Mouse (Mus musculus): Measurements from ENCODE around the gene Slc25a18.
"Not testable (repeated sequence)": the region's sequence is repeated elsewhere in the genome, so short reads cannot be mapped to it uniquely, and the experiment has no call there.

Slc25a18 gene

GRCm38 (mm10) chr6:120798905-120799304, 25.5 kb downstream of the Slc25a18 start:
- DNase-seq = no peak

DNA sequence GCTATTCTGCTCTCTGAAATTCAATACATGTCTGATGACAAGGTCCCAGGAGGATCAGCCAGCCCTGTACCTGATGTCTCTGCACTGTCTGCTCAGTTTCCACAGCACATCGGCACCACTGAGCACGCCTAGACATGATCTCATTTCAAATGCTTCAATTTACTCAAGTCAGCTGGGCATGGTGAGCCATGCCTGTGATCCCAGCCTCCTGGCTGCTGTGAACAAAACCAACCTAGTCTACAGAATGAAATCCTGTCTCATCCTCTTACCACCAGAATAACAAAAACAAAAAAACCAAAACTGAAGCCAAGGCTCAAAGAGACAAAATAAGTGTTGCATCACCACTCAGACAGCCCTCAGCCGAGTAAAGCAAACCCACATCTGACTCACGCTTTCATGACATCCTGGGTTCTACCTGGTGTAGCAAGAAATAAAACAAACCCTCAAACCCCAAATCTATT, 26.2 kb downstream of the Slc25a18 start:
- no peak for DNase-seq

DNA sequence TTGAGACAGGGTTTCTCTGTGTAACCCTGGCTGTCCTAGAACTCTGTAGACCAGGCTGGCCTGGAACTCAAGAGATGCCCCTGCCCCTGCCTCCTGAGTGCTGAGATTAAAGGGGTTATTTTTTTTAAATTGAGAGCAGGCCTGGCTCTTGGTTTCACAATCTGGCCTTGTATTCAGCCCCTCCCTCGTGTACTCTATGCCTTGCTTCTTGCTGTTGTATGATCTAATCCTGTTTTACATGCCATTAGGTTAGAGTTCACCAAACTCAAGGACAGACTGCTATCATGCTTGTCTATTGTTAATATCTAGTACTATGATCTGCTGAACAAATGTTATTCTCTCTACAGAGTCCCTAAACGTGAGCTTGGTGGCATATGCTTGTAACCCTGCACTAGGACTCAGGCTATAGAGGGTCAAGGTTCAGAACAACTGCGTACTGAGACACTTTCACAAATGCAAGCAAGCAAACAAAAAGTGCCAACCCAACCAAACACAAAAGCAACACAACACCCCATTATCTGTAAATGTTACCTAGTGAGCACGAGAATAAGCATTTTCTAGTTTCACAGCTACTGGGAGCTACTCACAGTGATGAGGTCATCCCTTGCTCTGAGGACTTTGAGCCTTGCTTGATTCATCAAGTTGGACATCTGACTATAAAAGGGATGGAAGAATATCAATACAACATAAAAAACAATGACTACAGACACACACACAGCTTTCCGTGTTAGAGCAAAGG, 33.8 kb downstream of the Slc25a18 start:
- no peak for DNase-seq

DNA sequence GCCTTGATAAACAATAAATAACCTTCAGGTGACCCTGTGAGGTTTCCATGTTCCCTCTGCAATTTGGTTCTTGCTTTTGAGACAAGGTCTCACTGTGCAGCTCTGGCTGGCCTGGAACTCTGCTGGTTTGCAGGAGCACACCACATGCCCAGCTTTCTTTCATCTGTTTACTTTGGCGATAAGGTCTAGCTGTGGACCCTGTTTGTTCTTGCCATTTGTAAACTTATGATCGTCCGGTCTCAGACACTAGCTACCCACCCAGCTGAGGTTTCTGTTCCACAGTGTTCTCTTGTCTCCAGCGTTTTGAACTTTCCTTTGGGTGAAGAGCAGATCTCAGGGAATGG, 34.3 kb downstream of the Slc25a18 start:
- no peak for DNase-seq

- not testable (repeated sequence) for DNase-seq
Observed at GRCm38 (mm10) chr6:120811999-120812398, 38.6 kb downstream of the Slc25a18 start.

- DNase-seq = peak; percentile 52
Observed at GRCm38 (mm10) chr6:120819294-120819693, 45.9 kb downstream of the Slc25a18 start.

- peak; percentile 48 for DNase-seq
Observed at GRCm38 (mm10) chr6:120820144-120820543, 46.8 kb downstream of the Slc25a18 start.

- no peak for DNase-seq
Observed at GRCm38 (mm10) chr6:120820941-120821340, 47.6 kb downstream of the Slc25a18 start.

DNA sequence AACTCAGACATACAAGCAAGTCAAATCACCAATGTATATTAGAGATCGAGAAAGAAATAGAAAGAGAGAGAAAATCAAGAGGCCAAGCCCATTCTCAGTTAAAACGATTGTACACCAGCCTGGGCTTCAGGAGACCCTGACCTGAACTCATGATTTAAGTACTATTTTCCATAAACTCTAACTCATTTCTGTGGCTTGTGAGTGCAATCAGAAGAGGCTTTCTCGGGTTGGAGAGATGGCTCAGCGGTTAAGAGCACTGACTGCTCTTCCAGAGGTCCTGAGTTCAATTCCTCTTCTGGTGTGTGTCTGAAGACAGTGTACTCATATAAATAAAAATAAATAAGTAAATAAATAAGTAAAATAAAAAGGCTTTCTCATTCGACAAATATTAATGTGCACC, 48.3 kb downstream of the Slc25a18 start:
- no peak for DNase-seq

- peak; percentile 97 for DNase-seq
Observed at GRCm38 (mm10) chr6:120822307-120822928, 49.0 kb downstream of the Slc25a18 start, which contains the start of gene Atp6v1e1. TSS of gene Atp6v1e1 (minus strand) at chr6:120822793.

- DNase-seq = peak; percentile 52
Observed at GRCm38 (mm10) chr6:120822937-120823614, 49.7 kb downstream of the Slc25a18 start.

- DNase-seq = no peak
Observed at GRCm38 (mm10) chr6:120830056-120830455, 56.7 kb downstream of the Slc25a18 start.

GRCm38 (mm10) chr6:120830866-120831608, 57.7 kb downstream of the Slc25a18 start:
- no peak for DNase-seq

DNA sequence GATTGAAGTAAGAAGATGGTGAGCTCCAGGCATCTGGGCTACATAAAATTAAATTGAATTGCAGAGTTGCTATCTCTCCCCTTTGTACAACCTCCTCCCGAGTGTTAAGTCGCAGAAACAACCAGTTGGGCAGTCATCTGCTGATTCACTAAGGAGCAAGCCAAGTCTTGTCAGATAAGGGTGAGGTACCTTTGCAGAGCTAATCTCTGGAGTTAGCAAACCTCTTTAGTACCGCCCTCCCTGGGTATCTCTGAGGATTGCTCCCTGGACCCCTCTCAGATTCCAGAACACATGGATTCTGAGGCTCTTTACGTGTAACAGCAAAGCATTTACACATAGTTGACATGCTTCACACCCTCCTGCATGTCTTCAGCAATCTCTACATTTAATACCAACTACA, 58.7 kb downstream of the Slc25a18 start:
- DNase-seq = no peak

GRCm38 (mm10) chr6:120834766-120835321, 61.5 kb downstream of the Slc25a18 start:
- DNase-seq = no peak

DNA sequence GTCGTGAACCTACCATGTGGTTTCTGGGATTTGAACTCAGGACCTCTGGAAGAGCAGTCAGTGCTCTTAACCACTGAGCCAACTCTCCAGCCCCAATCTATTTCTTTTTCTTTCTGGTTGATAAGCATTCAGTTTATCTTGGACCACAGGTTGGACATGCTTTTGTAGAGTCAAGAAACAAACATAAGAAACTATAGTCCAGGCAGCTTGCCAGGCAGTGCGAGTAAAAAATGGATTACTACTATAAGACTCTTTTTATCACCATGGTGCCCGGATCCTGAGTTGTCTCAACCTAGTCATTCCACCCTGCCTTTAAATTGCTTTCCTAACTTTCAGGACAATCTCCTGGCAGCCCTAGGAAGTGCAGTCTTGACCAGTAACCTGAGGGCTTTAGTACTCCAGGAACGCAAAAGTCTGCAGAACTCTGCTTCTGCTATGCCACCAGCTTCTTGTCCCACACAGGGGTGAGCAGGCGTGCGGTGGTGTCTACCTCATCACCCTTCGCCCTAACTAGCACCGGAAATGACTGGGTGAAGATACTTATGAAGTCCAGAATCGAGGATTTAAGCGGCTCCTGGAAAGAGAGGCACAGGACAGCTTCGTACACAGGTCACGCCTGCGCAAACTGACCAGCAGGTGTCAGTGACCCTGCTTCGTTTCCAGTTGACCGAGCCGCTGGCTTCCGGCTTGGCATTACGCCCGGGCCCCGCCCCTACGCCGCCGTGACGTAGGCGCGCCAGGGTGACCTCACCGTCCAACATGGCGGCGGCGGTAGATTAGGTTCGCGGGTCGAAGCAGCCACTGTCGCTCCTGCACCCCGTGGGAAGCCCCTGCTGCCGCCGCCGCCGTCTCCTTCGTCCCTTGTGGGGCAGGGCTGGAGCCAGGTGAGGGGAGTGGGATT, 62.3 kb downstream of the Slc25a18 start, which contains the start of gene Bcl2l13:
Gene Bcl2l13 (plus strand): TSS at position 739 of the 901 bp plus-strand sequence.
- DNase-seq = peak; percentile 98

- peak; percentile 54 for DNase-seq
Observed at GRCm38 (mm10) chr6:120836389-120837151, 63.2 kb downstream of the Slc25a18 start.

DNA sequence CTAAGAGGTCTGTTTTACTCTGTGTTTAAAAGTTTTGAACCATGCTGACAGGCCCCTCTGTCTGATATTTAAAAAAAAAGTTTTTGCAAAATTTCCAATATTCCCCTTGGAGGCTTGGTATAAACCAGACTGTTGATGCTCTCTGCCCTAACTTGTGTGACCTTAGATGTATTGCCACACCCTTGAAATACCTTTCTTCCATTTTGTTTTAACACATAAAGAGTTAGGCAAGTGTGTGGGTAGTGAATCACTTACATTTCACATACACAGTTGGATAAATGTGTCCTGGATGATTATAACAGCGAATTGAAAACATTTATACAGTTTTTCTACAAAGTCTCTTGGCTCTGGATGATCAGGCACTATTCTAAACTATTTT, 63.8 kb downstream of the Slc25a18 start:
- DNase-seq = no peak

DNA sequence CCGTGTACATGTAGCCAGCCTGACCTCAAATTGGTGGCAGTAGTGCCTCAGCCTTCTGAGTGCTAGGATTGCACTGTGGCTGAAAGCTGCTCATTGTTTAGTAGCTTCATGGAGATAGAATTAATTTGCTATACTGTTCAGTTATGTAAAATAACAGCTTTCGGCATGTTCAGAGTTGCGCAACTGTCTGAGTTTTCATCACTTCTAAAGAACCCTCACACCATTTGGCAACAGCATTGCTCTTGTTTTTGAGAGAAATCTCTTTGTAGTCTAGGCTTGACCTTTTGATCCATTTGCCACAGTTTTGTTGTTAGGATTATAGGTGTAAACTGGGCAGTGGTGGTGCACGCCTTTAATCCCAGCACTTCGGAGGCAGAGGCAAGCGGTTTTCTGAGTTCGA, 66.9 kb downstream of the Slc25a18 start:
- DNase-seq = no peak

GRCm38 (mm10) chr6:120841754-120842153, 68.4 kb downstream of the Slc25a18 start:
- DNase-seq = no peak

Measured in kidney, adult 9 months (tissue).